Mouse (Mus musculus) E14TG2a.4 (cell line): ENCODE data around the gene Rab4b.

ENCODE experiments used
- H3K27me3 ChIP-seq: 2 replicates; pipeline ENCODE4 v1.6.1; 2014; ENCODE audit warnings: low read length, control low read depth; ENCODE audit not compliant: insufficient read depth
- H3K36me3 ChIP-seq: 2 replicates; pipeline ENCODE4 v1.6.1; 2014; ENCODE audit warnings: low read length, control low read depth; ENCODE audit not compliant: insufficient read depth
- H3K4me1 ChIP-seq: replicated peaks from 2 replicates; pipeline ENCODE4 v1.6.1; 2014; ENCODE audit warnings: low read depth, low read length, control low read depth
- H3K4me3 ChIP-seq: replicated peaks from 2 replicates; pipeline ENCODE4 v1.5.1; 2014; ENCODE audit warnings: mild to moderate bottlenecking, low read length
- H3K9me3 ChIP-seq: 2 replicates; pipeline ENCODE4 v1.6.1; 2014; ENCODE audit warnings: low read length, control low read depth
- CTCF ChIP-seq: conservative IDR thresholded peaks from 2 replicates; pipeline ENCODE4 v1.5.1; 2014; ENCODE audit warnings: low read length
- NANOG ChIP-seq: IDR thresholded peaks from 2 replicates; pipeline ENCODE4 v1.6.1; 2014; ENCODE audit warnings: borderline replicate concordance, low read length, mixed read lengths
- POU5F1 ChIP-seq: IDR thresholded peaks from 2 replicates; pipeline ENCODE4 v1.6.1; 2014; ENCODE audit warnings: low read length, borderline replicate concordance

The Rab4b gene

DNA sequence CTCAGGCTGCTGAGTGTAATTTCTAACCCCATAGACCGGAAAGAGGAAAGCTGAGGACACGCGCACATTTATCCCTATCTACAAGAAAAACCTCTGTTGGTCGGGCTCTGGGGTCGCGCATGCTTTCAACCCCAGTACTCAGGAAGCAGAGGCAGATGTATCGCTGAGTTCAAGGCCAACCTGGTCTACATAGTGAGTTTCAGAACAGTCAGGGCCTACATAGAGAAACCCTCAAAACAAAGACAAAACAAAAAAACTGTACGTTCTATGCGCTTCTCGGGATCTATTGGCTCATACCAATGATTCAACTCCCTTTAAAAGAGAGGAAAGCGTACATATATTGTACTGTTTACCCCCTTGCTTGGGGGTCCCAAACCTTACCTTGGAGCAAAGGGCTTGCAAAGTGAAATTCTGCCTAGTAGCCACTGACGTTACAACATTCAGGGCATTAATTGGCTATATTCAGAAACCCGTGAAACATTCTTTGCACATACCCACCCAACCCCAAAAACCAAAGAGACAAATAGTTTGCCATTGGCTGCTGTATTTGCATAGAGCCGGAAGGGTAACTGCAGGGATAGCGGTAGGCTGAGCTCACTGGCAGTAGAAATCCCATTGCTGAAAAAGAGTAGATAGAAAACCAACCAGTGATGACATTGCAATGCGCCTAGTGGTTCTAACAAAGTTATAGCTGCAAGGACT lies 672 bp upstream of the Rab4b start:
- Histone ChIP-seq H3K4me3 (peak overlapping the region; percentile 88), H3K4me1 (peaks cover 81% of the 10 kb centered on the region), H3K27me3 (no peaks in the 10 kb centered on the region), H3K9me3 (no peaks in the 10 kb centered on the region), H3K36me3 (peaks cover 26% of the 10 kb centered on the region)
- TF ChIP-seq NANOG (no peak), CTCF (no peak), POU5F1 (no peak)

DNA sequence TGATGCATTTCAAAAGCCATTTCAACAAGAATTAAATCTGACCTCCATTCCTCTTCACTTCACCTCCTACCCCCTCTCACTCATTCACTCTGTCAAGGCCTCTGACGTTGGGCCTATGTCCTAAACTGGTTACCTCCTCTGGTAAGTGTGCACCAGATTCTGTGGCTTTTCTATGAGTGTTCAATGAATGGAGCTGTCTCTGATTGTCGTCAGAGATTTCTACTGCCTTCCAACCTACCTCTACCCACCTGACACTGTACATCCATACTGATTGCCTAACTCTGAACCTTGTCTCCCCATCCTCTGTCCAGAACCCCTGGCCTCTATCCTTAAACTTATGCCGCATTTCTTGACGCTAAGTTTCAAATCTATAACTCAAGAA lies 763 bp downstream of the Rab4b start:
- Histone ChIP-seq H3K27me3 (no peaks in the 10 kb centered on the region), H3K4me1 (peaks cover 83% of the 10 kb centered on the region), H3K9me3 (no peaks in the 10 kb centered on the region), H3K36me3 (peaks cover 28% of the 10 kb centered on the region), H3K4me3 (peak overlapping the region; percentile 88)
- no peak for TF ChIP-seq NANOG
- TF ChIP-seq CTCF = no peak
- TF ChIP-seq POU5F1 = no peak

DNA sequence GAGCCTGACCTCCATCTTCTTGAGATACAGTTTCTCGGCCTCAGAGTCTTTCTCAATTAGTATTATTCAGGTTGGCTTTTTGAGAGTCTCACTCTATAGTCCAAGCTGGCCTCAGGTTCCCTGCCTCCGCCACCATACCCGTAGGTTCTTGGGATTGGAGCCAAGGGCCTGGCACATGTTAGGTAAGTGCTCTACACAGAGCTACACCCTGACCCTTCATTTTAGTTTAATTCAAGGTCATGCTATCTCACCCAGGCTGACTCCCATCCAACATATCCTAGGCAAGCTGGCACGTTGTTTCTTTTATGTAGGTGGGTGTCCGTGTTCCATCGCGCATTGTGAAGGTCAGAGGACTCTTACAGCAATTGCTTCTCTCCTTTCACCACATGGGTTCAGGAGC lies 3.8 kb downstream of the Rab4b start:
- Histone ChIP-seq H3K36me3 (peaks cover 52% of the 10 kb centered on the region), H3K4me3 (peak overlapping the region; percentile 52), H3K4me1 (peaks cover 65% of the 10 kb centered on the region), H3K27me3 (no peaks in the 10 kb centered on the region), H3K9me3 (no peaks in the 10 kb centered on the region)
- TF ChIP-seq NANOG (no peak), CTCF (no peak; the same call in 1 of the 2 replicates), POU5F1 (no peak)

DNA sequence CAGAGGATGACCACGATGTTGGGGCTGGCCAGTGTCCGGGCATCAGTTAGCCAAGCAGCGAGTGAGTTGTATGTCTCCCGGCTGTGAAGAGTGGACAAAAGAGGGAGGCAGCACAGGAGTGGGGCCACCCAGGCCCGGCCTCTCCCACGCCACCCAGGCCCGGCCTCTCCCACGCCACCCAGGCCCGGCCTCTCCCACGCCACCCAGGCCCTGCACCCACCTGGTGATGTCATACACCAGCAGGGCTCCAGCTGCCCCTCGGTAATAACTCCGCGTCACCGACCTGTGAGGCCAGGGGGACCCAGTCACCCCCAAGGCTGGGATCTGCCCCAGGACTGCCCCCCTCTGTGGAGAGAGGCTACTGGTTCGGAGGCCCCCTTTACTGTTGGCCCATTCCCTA lies 4.2 kb downstream of the Rab4b start:
- Histone ChIP-seq H3K36me3 (peaks cover 56% of the 10 kb centered on the region), H3K9me3 (no peaks in the 10 kb centered on the region), H3K4me3 (peak overlapping the region; percentile 52), H3K4me1 (peaks cover 61% of the 10 kb centered on the region), H3K27me3 (no peaks in the 10 kb centered on the region)
- TF ChIP-seq POU5F1 (no peak), CTCF (no peak), NANOG (no peak)

DNA sequence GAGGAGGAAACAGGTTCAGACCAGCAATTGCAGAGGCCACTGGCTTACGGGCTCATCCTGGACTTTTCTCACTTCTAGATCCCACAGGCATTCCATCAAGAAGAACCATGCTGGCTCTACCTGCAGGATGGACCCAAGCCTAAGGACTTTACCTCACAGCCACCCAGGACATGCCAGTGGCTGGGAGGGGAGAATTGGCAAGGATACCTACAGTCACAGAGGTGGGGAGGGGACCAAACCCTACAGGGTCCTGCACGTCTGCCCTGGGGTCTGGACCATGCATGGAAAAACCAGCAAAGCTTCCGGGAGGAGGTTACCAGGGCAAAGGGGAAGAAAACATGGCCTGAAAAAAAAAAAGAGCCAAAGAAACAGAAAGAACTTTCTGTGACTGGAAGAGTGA lies 7.7 kb downstream of the Rab4b start:
- TF ChIP-seq NANOG = no peak
- TF ChIP-seq CTCF = no peak
- no peak for TF ChIP-seq POU5F1
- Histone ChIP-seq H3K27me3 (no peaks in the 10 kb centered on the region), H3K4me1 (peaks cover 60% of the 10 kb centered on the region), H3K9me3 (no peaks in the 10 kb centered on the region), H3K36me3 (peaks cover 74% of the 10 kb centered on the region), H3K4me3 (no peak overlapping the region)

DNA sequence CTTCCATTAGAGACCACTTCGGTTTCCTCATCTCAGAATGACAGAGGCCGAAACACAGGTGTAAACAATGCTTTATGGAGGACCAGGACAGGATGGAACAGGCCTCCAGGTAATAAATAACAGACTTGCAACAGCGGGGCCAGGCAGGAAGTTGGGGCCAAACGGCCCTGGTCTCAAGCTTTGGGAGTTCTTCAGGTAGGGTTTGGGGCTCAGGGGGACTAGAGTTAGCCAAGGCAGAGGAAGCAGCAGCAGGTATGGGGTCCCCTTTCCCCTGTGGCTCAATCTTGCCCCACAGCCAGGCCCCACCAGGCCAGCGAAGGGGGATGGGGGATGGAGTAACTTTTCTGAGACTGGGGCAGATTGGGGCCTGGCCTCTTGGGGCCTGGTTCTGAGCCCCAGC lies 10.3 kb downstream of the Rab4b start:
- Histone ChIP-seq H3K4me1 (peaks cover 60% of the 10 kb centered on the region), H3K36me3 (peaks cover 71% of the 10 kb centered on the region), H3K4me3 (no peak overlapping the region), H3K27me3 (no peaks in the 10 kb centered on the region), H3K9me3 (no peaks in the 10 kb centered on the region)
- no peak for TF ChIP-seq NANOG
- TF ChIP-seq CTCF = no peak
- TF ChIP-seq POU5F1 = no peak

DNA sequence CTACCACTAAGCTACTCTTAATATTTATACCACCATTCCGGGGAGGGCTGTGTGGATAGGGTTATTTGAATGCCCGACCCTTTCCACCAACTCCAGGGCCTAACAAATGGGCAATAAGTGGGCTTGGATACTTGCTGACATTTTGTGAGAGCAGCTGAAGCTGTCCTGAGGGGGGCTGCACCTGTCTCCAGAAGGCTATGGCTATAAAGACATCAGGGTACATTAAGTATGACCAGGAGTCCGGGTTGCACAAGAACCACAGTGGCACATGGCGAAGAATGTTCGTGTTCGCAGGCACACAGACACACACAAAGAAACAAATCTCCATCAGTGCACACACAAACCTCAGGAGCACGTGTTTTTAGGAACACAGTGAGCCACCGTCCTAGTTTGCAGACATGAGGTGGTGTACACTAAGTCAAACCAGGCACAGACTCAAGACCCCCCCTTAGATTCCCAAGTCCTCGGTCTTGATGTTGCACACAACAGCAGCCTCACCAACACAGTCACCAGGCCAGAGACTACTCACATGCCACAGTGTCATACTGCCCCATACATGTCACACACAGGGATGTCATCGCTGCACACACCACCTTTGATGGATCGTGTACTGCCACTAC lies 11.1 kb downstream of the Rab4b start:
- Histone ChIP-seq H3K9me3 (no peaks in the 10 kb centered on the region), H3K27me3 (no peaks in the 10 kb centered on the region), H3K36me3 (peaks cover 71% of the 10 kb centered on the region), H3K4me3 (peak overlapping the region; percentile 89), H3K4me1 (peaks cover 60% of the 10 kb centered on the region)
- TF ChIP-seq NANOG (no peak), POU5F1 (no peak), CTCF (no peak)

DNA sequence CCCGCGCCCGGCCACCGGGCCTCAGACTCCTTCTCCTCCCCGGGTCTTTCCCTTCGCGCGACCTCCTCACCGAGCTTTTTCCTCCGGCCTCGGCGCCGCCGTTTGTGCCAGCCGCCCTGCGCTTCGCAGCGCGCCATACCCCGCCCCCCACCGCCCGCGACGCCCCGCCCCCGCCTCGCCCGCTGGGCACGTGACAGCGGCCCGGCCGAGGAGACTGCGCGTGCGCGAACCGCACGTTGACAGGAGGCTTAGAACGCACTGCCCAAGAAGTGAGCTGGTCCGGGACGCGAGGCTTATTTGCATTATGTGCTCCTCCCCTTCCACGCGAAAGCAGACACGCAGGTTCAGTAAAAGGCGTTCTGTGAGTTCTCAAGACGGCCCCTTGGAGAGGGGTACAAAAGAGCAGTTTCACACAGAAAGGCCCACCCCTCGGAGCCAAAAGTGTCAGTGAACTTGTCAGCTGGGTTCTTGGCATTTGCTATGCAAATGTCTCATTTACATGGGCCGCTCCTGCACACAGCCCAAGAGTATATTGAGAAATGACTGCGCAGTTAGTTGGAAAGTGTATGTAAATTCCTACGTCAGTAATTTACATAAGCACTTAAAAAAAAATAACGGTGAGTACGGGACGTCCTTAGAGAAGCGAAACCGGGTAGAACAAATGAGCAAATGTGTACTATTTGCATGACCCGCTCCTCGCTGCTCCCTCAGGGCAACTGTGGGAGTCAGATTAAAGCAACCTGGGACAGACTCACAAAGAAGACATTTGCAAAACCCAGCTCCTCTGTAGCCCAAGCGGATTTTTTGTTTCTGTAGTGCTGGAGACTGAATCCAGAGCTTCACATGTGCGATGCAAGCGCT lies 11.9 kb downstream of the Rab4b start, which contains the start of gene Egln2:
Gene Egln2 (minus strand): TSS at position 189 of the 861 bp plus-strand sequence.
- peak within 1 kb of the TSS; percentile 89 for H3K4me3 ChIP-seq
- no peak for TF ChIP-seq NANOG
- TF ChIP-seq CTCF = no peak
- TF ChIP-seq POU5F1 = no peak
- H3K9me3 ChIP-seq = no peaks in the 10 kb centered on the region
- peaks cover 71% of the 10 kb centered on the region for H3K36me3 ChIP-seq
- H3K4me1 ChIP-seq = peaks cover 60% of the 10 kb centered on the region
- H3K27me3 ChIP-seq = no peaks in the 10 kb centered on the region
